Mouse (Mus musculus) lung, adult 2 months (tissue): ENCODE measurements around the gene Caml. TPM values are rescaled to one million over a fixed set of nuclear protein-coding genes. Genes with fewer than 3 reads are reported as not detected.
A peak's percentile ranks its signal among the peaks of the same experiment; 100 is the strongest.

Experiments
- DNase-seq: peaks from one replicate; pipeline ENCODE4 v3.0.0; 2022
- H3K4me1 ChIP-seq: fragments of 200-500 bp; 2 replicates; pipeline ENCODE4 v1.6.1; 2011; ENCODE audit warnings: low read length; ENCODE audit not compliant: control insufficient read depth, insufficient read depth
- H3K4me3 ChIP-seq: fragments of 200-500 bp; replicated peaks from 2 replicates; pipeline ENCODE3; 2011; ENCODE audit warnings: low read depth, mild to moderate bottlenecking, control low read depth, low read length; ENCODE audit errors: extremely low read depth
- CTCF ChIP-seq: fragments of 200-500 bp; IDR thresholded peaks from 2 replicates; pipeline ENCODE4 v1.5.1; 2011; ENCODE audit warnings: mild to moderate bottlenecking, low read length, control low read depth; ENCODE audit not compliant: insufficient read depth
- POLR2A ChIP-seq: fragments of 200-500 bp; IDR thresholded peaks from 2 replicates; pipeline ENCODE4 v1.6.1; 2011; ENCODE audit warnings: low read depth, mild to moderate bottlenecking, control low read depth, low read length, borderline replicate concordance; ENCODE audit errors: extremely low read depth
- WGBS: fragments of 180-500 bp; shearing (Covaris S2); methylation state at CpG from one replicate; pipeline ENCODE4 v1.1.7; 2018; 5-methylcytosine and 5-hydroxymethylcytosine counted together
- polyA plus RNA-seq: library from polyadenylated mRNA; depleted of rRNA; stranded (reverse); fragments of >200 nt; gene quantifications from 2 replicates; pipeline ENCODE4 v1.2.3, GENCODE M21; 2012; rRNA removed

Caml gene
- polyA plus RNA-seq, 1 experiment = 25.3 TPM

- DNase-seq = no peak
- no peaks in the 10 kb centered on the region for H3K4me1 ChIP-seq
- H3K4me3 ChIP-seq = no peak overlapping the region
- WGBS = 89% methylated on average over 6 of the region's 6 CpGs
- TF ChIP-seq CTCF (no peak), POLR2A (no peak)
Measured at GRCm38 (mm10) chr13:55650980-55651379, 28.2 kb downstream of the Caml start.

- TF ChIP-seq POLR2A (no peak), CTCF (peak; percentile 54)
- Histone ChIP-seq H3K4me1 (no peaks in the 10 kb centered on the region), H3K4me3 (no peak overlapping the region)
- WGBS = 70% methylated on average over 6 of the region's 6 CpGs
- peak; percentile 14 for DNase-seq
Measured at GRCm38 (mm10) chr13:55668550-55668949, 45.7 kb downstream of the Caml start.

- no peak for TF ChIP-seq POLR2A
- no peak for TF ChIP-seq CTCF
- Histone ChIP-seq H3K4me3 (no peak overlapping the region), H3K4me1 (no peaks in the 10 kb centered on the region)
- 81% methylated on average over 6 of the region's 6 CpGs for WGBS
- DNase-seq = no peak
Measured at GRCm38 (mm10) chr13:55672711-55673110, 49.9 kb downstream of the Caml start.

GRCm38 (mm10) chr13:55677364-55677763, 54.6 kb downstream of the Caml start:
- no peak overlapping the region for H3K4me3 ChIP-seq
- no peak for DNase-seq
- WGBS = 80% methylated on average over 8 of the region's 8 CpGs
- H3K4me1 ChIP-seq = no peaks in the 10 kb centered on the region
- TF ChIP-seq CTCF = no peak

Other genes with a start within 250 kb of the Caml start
- 0.28 and 1.7 TPM in 2 replicates for gene Slc34a1, start 224.8 kb upstream of the Caml start, polyA plus RNA-seq
- not detected in 2 replicates for gene Pfn3, start 207.8 kb upstream of the Caml start, polyA plus RNA-seq
- 0.19 and 0.36 TPM in 2 replicates for gene F12, start 196.2 kb upstream of the Caml start, polyA plus RNA-seq
- gene Grk6, start 177.9 kb upstream of the Caml start, polyA plus RNA-seq = 45.2 and 55.5 TPM in 2 replicates
- gene Prr7, start 158.7 kb upstream of the Caml start, polyA plus RNA-seq = 5.6 and 9.6 TPM in 2 replicates
- gene Dbn1, start 134.9 kb upstream of the Caml start, polyA plus RNA-seq = 20.6 and 21.6 TPM in 2 replicates
- gene Pdlim7, start 109.3 kb upstream of the Caml start, polyA plus RNA-seq = 72.1 and 80.5 TPM in 2 replicates
- 39.8 TPM in 2 replicates for gene Dok3, start 93.7 kb upstream of the Caml start, polyA plus RNA-seq
- gene Ddx41, start 86.3 kb upstream of the Caml start, polyA plus RNA-seq = 58.0 and 61.1 TPM in 2 replicates
- gene Fam193b, start 51.9 kb upstream of the Caml start, polyA plus RNA-seq = 142 and 151 TPM in 2 replicates
- gene Tmed9, start 49.3 kb upstream of the Caml start, polyA plus RNA-seq = 59.3 and 81.6 TPM in 2 replicates
- 21.2 TPM in 2 replicates for gene B4galt7, start 23.1 kb upstream of the Caml start, polyA plus RNA-seq
- 9.9 and 15.8 TPM in 2 replicates for gene Ddx46, start 12.0 kb downstream of the Caml start, polyA plus RNA-seq
- 33.2 and 42.0 TPM in 2 replicates for gene B230219D22Rik, start 70.1 kb downstream of the Caml start, polyA plus RNA-seq
- gene Txndc15, start 91.6 kb downstream of the Caml start, polyA plus RNA-seq = 37.1 and 39.1 TPM in 2 replicates
- 29.4 and 33.0 TPM in 2 replicates for gene Pcbd2, start 104.4 kb downstream of the Caml start, polyA plus RNA-seq
- 0.19 TPM in 1 of 2 replicates, not detected in the other for gene Catsper3, start 161.6 kb downstream of the Caml start, polyA plus RNA-seq
- 0.14 and 26.6 TPM in 2 replicates for gene Pitx1, start 213.2 kb downstream of the Caml start, polyA plus RNA-seq